In genomic region chr11:12035916-12036910, GRCm38 (mm10) we compare ENCODE assay signal across 8 mouse cellular contexts. TPM values are rescaled to one million over a fixed set of nuclear protein-coding genes. Genes with fewer than 3 reads are reported as not detected.
DNase-seq lines count a peak whose midpoint lies in the region; ATAC-seq and TF ChIP-seq lines count a peak whose summit lies in the region.

No protein-coding gene starts in this region.

- H3K27ac ChIP-seq in left cerebral cortex, adult 2 months, result no peak overlapping the region
- 0 out of 2 replicates have a peak overlapping the region, but pooled peaks have one; percentile 21 for H3K27ac ChIP-seq in forebrain, postnatal 0 days (ENCODE audit: low read depth, low read length)
- peak overlapping the region; percentile 91 for H3K27ac ChIP-seq in kidney, postnatal 0 days

- peak; percentile 14 for ATAC-seq in forebrain, postnatal 0 days
- peak; percentile 26 for ATAC-seq in kidney, postnatal 0 days (replicated peaks; ENCODE audit: low FRiP score, low read depth)
- peak; percentile 63 for ATAC-seq in megakaryocyte-erythroid progenitor cell, adult 5-6 weeks (replicated peaks; ENCODE audit: low FRiP score, low TSS enrichment, poor library complexity, severe bottlenecking)
- ATAC-seq in inflammation-experienced regulatory T-cells, adult 6 months, result no peak

- peak overlapping the region; percentile 35 for H3K9ac ChIP-seq in forebrain, postnatal 0 days
- H3K9ac ChIP-seq in kidney, postnatal 0 days (ENCODE audit: low read depth, low read length), result peak overlapping the region; percentile 90

- H3K27me3 ChIP-seq in forebrain, postnatal 0 days (ENCODE audit: insufficient read depth, low read length), result peaks cover 76% of the 10 kb centered on the region
- peaks cover 38% of the 10 kb centered on the region for H3K27me3 ChIP-seq in kidney, postnatal 0 days (ENCODE audit: insufficient read depth, low read length)

- no peak for DNase-seq in left cerebral cortex, adult 2 months (ENCODE audit: extremely low spot score in 1 of 2, low spot score in 2 of 2)
- no peak for DNase-seq in left cerebral cortex, postnatal 25 days (ENCODE audit: low spot score in 2 of 2)
- DNase-seq in forebrain, postnatal 0 days, result no peak
- peak; percentile 45 for DNase-seq in kidney, postnatal 0 days (ENCODE audit: low spot score)
- no peak for DNase-seq in urinary bladder, postnatal 4 days (ENCODE audit: low spot score in 2 of 2)
- no peak for DNase-seq in urinary bladder, adult 18-20 months (ENCODE audit: low spot score in 2 of 2)

- H3K4me1 ChIP-seq in forebrain, postnatal 0 days (ENCODE audit: insufficient read depth), result no peaks in the 10 kb centered on the region
- H3K4me1 ChIP-seq in kidney, postnatal 0 days (replicated peaks; ENCODE audit: insufficient read depth, low read length), result no peaks in the 10 kb centered on the region

- H3K36me3 ChIP-seq in forebrain, postnatal 0 days (ENCODE audit: insufficient read depth), result no peaks in the 10 kb centered on the region
- no peaks in the 10 kb centered on the region for H3K36me3 ChIP-seq in kidney, postnatal 0 days (ENCODE audit: insufficient read depth, low read length)

- TF ChIP-seq CTCF in left cerebral cortex, adult 2 months (IDR thresholded peaks at IDR 0.05), result no peak
- no peak for TF ChIP-seq CTCF in forebrain, postnatal 0 days (IDR thresholded peaks at IDR 0.05; ENCODE audit: low read depth)
- TF ChIP-seq CTCF in kidney, postnatal 0 days (IDR thresholded peaks at IDR 0.05; ENCODE audit: low read depth), result no peak

- intact Hi-C loops in left cerebral cortex, adult 2 months (cut with DNase I), result no loop called here
- intact Hi-C loops in left cerebral cortex, postnatal 25 days (cut with DNase I), result no loop called here

- H3K9me3 ChIP-seq in forebrain, postnatal 0 days (ENCODE audit: low read length), result no peaks in the 10 kb centered on the region
- no peaks in the 10 kb centered on the region for H3K9me3 ChIP-seq in kidney, postnatal 0 days (replicated peaks; ENCODE audit: low read length)

- 2% methylated on average over 50 of the region's 65 CpGs for WGBS in forebrain, postnatal 0 days
- WGBS in kidney, postnatal 0 days, result 3% methylated on average over 41 of the region's 65 CpGs

- peak overlapping the region; percentile 13; the same call in 1 of the 2 replicates for H3K4me3 ChIP-seq in left cerebral cortex, adult 2 months
- peak overlapping the region; percentile 42 for H3K4me3 ChIP-seq in forebrain, postnatal 0 days (ENCODE audit: low read depth, low read length)
- H3K4me3 ChIP-seq in kidney, postnatal 0 days (replicated peaks; ENCODE audit: low read depth, low read length), result peak overlapping the region; percentile 75

- peak overlapping the region; percentile 55 for H3K4me2 ChIP-seq in forebrain, postnatal 0 days (ENCODE audit: low read depth)
- peak overlapping the region; percentile 69 for H3K4me2 ChIP-seq in kidney, postnatal 0 days (ENCODE audit: low read length)

RNA-seq across cellular contexts. Expression of gene Grb10, which starts 2.3 kb away (rescaled TPM):
- total RNA-seq in left cerebral cortex, adult 2 months (2021), result 10 to 100 TPM; 30.5 to 35.1 TPM
- total RNA-seq in left cerebral cortex, postnatal 25 days (2021), result 10 to 100 TPM; 29.5 to 43.0 TPM
- total RNA-seq in forebrain, postnatal 0 days (2014; rRNA removed), result 58.4 and 80.3 TPM in 2 replicates
- polyA plus RNA-seq in forebrain, postnatal 0 days (2015; fragmentation: Nextera tagmentation; extraction: Ambion mirVana), result 24.8 and 32.7 TPM in 2 replicates
- polyA plus RNA-seq in kidney, postnatal 0 days (2015; fragmentation: Nextera tagmentation; extraction: Ambion mirVana), result 142 and 158 TPM in 2 replicates
- 38.7 and 42.0 TPM in 2 replicates for total RNA-seq in megakaryocyte-erythroid progenitor cell, adult 5-6 weeks (2014; fragmentation: Nextera tagmentation)
- 53.4 and 54.0 TPM in 2 replicates for total RNA-seq in megakaryocyte-erythroid progenitor cell, adult 5-6 weeks (2017)
- polyA plus RNA-seq in inflammation-experienced regulatory T-cells, adult 6 months (2017; shearing (Covaris generic)), result not detected

Comparison
In these comparisons a context has a peak if more than half of its experiments do, and no peak if none do; other contexts are left out.
1. H3K4me3 ChIP-seq: peak in every context shown above with its lines; median percentile 75 in kidney, postnatal 0 days; 42 in forebrain, postnatal 0 days; 13 in left cerebral cortex, adult 2 months.